Mouse (Mus musculus) heart, adult 18-20 months (tissue): Measurements from ENCODE around the gene Gtf3c2. TPM values are rescaled to one million over a fixed set of nuclear protein-coding genes. Genes with fewer than 3 reads are reported as not detected.
"Not testable (repeated sequence)": the region's sequence is repeated elsewhere in the genome, so short reads cannot be mapped to it uniquely, and the experiment has no call there.

ENCODE experiments used
- DNase-seq, 2 experiments: peaks; one replicate each; pipeline ENCODE4 v3.0.0; 2021 to 2022; ENCODE audit warnings: mixed read lengths in 1 of 2
- long read RNA-seq, 2 experiments: library from polyadenylated mRNA; stranded (forward); transcript quantifications; one replicate each; pipeline ENCODE4 v2.0.0; 2021
- total RNA-seq, 2 experiments: library from RNA; stranded (reverse); gene quantifications; 2 replicates each; pipeline ENCODE4 v1.2.3; 2021

Gene Gtf3c2
- total RNA-seq: 10 to 100 TPM; 19.7 to 28.5 TPM
- long read RNA-seq, experiment 1, full-length matches to known transcripts: 2 of 6 reads
- long read RNA-seq, experiment 1, partial matches to known transcripts: 2 of 6 reads
- long read RNA-seq, experiment 1, other reads (novel, unspliced or antisense): 2 of 6 reads
- long read RNA-seq, experiment 2, partial matches to known transcripts: 1 of 3 reads
- long read RNA-seq, experiment 2, other reads (novel, unspliced or antisense): 2 of 3 reads

DNA sequence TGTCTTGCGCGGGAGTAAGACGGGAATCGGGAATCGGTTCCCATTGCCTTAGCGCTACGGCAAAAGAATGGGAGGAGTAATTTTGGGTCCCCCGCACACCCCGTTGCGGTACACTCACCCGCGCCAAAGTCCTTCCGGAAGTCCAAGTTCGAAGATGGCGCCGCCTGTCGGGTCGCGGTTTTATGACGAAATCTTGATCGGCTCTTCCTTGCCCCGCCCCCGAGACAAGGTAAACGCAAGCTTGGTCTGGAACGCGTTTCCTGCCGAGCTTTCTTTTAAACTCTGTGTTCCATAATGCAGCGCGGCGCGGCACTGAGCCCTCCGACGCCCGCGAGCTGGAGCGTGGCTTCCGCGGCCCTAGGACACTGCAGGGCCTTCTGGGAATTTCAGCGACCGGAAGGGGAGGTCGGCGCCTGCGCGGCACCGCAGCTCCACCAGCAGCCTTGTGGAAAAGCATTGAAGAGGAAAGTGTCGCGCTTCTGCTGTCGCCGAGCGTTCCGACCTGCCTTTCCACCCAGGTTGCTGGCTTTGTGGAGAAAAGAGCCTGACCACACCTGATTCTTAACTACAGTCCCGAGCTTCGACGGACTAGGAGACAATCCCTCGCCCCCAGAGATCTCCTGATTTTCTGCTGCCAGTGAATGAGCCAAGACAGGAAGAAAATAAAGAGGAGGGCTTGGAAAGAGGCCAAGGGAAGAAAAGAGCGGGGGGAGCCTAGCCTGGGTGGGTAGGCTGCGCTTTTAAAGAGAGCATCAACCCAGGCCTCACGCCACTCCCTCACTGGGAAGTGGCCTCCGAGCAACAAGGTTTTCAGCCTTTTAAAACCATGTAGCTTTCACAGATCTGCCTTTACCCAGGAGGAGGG lies at the start of gene Gtf3c2, which contains the start of gene Gm29609:
TSS of gene Gtf3c2 (minus strand) at position 379 of the 865 bp plus-strand sequence.
TSS of gene Gm29609 (minus strand) at position 146 of the 865 bp plus-strand sequence.
- peak; percentile 96 to 98 for DNase-seq

DNA sequence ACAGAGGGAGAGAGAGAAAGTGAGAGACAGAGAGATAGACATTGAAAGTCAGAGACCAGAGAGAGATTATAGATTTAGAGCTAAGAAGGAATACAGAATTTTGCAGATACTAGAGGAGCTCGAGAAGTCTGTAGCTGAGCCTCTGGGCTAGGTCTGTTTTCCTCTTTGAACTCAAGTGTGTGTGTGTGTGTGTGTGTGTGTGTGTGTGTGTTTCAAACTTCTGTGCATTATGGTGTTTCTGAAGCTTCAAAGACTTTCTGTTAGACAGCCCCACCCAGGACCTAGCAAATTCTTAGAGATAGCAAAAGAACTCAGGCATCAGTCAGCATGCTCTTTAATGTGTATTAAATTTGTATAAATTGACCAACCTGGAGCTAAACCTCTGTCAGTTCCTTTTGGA lies 46.7 kb upstream of the Gtf3c2 start:
- DNase-seq: no peak

DNA sequence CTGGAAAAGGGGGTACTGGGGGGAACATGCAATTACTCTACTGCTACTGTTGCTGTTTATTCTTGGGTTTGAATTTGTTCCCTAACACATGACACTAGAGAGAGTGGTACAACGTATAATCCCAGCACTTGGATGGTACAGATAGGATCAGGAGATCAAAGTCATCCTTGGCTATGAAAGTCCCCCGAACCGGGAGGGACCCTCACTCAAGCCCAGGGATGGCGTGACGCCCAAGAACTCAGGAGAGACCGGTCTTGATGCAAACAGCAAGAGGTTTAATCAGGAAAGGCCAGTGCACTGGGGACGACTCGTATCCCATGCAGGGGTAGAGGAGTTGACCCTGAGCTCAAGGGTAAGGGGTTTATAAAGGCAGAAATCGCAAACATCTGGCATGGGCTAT lies 42.8 kb upstream of the Gtf3c2 start:
- DNase-seq: no peak

DNA sequence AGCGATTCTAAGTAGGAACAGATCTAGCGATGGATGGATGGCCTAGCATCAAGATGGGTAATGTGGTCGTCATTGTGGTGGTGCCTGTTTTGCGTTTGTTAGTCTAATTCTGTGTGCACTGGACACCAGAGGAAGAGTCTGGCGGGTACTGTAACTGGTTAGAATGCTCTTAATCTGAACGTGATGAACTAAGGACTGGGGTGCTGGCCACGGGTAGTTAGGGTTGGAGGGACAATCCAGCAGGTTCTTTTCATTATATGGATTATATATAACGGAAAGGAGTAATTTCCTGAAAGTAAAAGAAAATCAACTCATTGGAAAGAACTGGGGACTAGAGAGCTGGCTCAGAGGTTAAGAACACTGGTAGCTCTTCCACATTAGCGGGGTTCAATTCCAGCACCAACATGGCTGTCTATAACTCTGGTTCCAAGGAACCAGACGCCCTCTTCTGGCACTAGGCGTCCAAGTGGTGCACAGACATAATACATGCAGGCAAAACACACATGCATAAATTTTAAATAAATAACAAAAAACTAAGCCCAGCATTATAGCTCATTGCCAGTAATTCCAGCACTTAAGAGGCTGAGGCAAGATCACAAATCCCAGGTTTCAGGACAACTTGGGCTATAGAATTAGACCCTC lies 41.5 kb upstream of the Gtf3c2 start:
- peak in 1 of 2 experiments; percentile 20 for DNase-seq

DNA sequence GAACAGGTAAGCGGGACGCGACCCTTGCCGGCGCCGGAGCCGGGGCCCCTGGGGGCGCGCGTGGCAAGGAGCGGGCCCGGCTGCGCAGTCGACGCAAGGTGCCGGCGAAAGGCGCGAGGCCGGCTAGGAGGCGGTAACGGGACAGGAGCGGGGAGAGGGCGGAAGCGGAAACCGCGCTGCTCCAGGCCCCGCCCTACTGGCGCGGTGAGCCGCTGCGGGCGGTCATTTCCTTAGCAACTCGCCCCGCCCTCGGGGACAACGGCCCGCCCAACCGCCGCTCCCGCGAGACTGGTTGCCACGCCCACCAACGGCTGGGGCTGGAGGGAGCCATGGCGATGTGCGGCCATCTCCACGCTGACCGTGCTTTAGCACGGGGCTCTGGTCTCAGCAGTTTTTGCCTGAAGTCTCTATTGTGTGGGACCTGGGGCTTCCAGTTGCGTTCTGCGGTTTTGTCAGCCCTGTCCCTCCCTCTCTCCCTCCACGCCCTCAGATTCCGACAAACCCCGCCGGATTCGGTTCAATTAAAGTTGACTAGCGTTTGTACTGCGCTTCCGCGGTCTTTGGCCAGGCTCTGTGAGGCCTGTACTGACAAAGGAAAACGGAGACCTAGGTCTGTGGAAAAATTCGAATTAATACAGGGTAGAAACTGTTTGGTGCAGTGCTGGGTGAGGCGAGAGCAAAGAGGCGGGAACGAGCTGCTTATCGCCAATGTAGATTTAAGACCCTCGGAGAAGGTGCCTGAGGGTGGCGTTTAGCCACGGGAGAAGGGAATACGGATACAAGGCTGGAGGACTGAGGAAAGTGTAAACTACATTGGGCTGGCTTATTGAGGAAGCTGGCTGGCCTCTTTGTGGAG lies 40.7 kb upstream of the Gtf3c2 start, which contains the start of gene Ppm1g:
TSS of gene Ppm1g (minus strand) at position 240 of the 856 bp plus-strand sequence.
- DNase-seq: peak; percentile 98 to 99

DNA sequence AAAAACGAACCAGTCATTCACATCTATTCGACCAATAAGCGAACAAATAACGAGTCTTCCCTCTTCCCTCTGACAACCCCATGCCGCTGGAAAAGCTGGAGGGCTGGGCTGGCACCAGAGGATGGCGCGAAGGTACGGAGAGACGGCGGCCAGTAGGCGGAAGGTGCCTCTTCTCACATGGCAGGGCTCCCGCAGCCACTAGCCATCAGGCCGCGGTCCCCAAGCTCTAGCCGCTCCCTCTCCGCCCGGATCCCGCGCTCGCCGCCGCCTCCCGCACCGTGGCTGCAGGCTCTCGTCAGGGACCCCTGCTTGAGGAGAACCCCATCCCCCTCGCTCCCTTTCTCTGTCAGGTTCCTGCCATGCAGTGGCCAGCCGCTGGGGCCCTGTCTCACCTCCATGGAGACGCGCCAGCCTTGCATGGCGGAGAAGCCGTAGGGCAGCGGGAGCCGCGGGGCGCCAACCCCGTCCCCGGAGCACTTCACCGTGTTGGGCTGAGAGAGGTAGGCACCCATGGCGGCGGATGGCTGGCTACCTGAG lies 40.0 kb upstream of the Gtf3c2 start:
- peak; percentile 51 to 64 for DNase-seq

DNA sequence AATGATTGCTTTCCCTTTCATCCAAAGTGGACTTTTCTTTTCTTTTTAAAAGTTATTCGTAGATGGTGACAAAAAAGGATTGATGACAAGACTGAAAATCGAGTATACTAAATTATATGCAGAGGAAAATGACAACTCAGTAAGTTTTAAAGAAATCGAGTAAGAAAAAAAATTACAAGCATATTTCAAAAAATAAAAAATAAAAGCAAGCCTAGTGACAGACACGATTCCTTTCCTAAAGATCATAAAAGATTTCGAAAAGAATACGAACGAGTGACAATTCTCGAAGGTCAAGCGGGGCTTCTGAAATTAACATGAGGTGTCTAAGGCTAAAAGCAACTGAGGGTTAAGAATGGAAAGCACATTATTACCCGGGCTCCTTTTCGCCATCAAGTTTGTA lies 39.5 kb upstream of the Gtf3c2 start:
- DNase-seq: no peak

DNA sequence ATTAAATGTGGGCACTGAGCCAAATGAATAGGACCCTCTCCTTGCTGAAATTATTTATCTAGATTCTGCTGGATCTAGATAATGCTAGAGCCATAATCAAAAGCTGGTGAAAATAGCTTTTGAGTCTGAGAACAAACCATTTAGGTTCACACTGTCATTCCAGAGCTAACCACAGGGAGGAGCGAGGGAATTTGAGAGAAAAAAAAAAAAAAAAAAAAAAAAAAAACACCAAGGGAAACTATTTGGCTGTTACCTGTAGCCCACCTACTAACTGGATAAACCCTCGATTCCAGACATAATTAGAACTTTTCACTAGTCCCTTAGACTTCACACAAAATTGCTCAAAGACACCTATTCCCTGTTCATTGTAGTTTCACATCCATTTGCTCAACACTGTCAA lies 39.1 kb upstream of the Gtf3c2 start:
- DNase-seq: no peak

DNA sequence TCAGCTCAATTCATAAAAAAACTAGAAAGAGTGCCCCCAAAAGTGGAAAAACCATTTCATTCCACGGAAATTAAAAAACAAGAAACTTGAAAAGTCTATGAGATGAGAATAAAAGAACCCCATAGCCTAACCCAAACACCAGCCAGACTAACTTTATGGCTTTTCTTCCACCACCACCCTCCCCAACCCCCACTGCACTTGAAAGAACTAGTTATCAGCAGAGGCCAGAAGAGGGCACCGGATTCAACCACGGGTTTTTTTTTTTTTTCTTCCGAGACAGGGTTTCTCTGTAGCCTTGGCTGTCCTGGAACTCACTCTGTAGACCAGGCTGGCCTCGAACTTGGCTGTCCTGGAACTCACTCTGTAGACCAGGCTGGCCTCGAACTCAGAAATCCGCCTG lies 38.4 kb upstream of the Gtf3c2 start:
- no peak for DNase-seq

DNA sequence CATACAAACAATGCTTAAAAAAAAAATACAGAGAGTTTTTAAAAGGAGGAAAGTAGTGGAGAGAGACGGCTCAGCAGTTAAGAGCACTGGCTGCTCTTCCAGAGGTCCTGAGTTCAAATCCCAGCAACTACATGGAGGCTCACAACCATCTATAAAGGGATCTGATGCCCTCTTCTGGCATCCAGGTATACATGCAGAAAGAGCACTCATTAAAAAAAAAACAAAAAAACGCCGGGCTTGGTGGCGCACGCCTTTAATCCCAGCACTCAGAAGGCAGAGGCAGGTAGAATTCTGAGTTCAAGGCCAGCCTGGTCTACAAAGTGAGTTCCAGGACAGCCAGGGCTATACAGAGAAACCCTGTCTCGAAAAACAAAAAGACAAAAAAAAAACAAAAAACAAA lies 36.6 kb upstream of the Gtf3c2 start:
- not testable (repeated sequence) for DNase-seq

DNA sequence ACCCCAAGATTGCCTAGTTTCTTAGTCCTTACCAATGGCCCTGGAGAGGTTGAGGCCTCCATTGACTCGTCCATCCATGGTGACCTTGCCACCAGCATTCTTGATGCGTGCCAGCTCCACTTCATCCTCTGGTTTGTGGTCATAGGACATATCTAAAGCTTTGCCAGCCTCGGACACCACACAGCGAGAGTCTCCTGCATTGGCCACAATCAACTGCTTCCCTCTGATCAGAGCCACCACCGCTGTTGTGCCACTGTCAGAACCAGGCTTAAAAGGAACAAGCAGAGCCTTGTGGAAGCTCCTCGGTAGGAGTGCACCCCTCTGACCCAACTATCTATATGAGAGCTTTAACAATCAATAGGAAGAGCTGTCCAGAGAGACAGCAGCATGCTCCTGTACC lies 24.5 kb upstream of the Gtf3c2 start:
- DNase-seq: no peak

DNA sequence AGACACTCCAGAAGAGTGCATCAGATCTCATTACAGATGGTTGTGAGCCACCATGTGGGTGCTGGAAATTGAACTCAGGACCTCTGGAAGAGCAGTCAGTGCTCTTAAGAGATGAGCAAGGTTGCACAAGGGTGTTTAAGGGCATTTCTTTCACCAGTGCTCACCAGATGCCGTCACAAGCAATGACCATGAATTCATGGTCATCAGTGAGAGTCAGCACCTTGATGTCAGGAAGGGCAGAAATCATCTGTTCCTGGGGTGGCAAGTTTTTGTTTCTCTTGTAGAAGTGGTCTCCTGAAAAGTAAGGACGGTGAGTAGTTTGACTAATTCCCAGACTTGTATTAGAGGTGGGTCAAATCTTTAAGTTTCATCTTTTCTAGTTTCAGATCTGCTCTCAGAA lies 23.9 kb upstream of the Gtf3c2 start:
- DNase-seq: no peak

DNA sequence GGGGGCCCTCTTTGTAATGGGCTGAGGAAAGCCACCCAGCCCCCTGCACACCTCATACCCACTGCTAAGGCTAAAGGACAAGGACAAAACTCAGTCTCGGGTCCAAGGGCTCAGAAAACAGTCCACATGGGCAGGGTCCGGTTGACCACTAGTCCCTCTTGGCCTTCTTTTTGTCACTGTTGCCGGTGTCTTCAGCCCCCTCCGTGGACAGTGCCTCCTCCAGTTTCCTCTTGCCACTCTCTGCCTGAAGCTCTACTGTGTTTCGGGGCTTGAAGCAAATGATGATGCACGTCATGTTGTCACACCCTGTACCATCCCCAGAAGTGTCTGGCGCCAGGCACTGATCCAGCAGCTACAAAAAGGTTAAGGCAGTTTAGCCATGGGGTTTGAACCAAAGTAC lies 23.0 kb upstream of the Gtf3c2 start:
- DNase-seq: no peak

DNA sequence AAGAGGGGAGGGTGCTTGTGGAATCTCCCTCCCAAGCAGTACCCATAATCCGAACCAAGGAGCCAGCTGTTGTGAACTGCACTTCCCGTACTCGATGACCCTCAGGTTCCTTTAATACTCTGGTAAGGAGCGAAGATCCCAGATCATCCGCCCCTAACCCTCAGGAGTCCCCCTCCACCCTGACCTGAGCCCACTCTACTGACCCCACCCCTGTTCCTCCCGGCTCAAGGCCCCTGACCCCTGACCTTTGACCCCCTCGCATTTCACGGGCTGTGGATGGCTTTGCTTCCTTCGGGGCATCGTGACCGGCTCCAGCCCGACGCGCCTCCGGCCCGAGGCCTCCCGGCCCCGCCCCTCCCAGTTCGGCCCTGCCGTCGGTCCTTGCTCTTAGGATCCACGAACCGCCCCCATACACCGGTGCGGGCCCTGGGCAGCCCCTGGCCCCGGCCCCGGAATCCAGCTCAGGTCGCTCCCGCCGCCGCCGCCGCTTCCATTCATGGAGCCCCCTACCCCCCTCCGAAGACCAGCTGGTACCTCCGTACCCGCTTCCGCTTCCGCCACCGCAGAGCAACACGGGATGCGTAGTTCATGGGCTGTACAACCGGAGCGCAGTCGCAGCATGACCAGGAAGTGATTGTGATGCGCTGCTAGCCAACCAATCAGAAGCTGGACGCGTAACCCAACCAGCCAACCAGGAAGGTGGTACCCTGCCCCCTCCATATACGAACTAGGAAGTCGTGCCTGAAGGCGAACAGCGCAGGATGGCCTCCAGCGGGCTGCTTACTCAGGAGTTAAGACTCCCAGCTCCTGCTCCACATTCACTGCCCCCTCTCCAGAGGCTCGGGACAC lies 22.0 kb upstream of the Gtf3c2 start, which contains the start of gene Zfp513:
TSS of gene Zfp513 (minus strand) at position 562 of the 849 bp plus-strand sequence.
- peak; percentile 95 to 99 for DNase-seq

DNA sequence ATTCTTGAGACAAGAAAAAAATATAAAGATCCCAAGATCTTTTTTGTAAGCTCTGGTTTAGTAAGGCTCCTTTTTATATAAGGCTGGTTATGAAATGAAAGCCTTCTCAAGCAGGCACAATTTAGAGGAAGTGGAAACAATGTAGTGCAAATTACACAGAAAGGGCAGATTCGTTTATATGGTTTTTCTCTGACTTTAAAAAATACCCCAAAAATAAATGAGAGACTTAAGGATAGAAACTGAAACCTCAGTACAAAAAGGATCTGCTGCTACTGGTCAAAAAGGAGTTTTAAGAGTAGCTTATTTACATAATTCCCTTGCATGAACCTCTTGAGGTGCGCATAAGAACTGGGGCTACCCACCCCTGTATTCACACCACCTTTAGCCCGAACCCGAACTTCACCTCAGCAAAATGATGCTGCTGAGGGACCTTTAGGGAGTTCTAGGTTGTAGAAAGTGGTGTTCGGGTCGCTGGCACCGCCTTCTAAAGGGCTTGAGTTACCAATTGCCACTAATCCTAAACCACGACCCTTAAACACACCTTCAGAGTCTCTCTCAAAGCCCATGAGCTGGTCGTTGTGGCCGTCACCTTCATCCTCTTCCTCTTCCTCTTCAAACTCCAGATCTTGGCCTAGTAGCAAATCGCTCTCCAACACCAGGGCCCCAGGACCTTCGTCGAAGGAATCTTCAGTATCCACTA lies 21.2 kb upstream of the Gtf3c2 start:
- no peak for DNase-seq

DNA sequence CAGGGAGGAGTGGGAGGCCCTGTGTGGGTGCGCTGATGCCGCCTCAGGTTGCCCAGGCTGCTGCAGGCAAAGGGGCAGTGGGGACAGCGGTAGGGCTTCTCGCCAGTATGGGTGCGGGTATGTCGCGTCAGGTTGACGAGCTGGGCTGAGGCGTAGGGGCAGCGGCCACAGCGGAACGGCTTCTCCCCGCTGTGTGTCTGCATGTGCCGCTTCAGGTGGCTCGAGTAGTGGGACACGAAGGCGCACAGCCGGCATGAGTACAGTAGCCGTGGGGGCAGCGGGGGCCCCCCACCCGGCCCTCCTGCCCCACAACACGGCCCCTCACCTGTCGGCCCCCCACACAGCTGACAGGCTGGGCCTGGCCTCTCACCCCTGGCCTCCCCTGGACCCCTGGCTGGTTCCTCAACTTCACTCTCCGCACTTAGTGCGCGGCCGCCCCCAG lies 20.4 kb upstream of the Gtf3c2 start:
- no peak for DNase-seq

DNA sequence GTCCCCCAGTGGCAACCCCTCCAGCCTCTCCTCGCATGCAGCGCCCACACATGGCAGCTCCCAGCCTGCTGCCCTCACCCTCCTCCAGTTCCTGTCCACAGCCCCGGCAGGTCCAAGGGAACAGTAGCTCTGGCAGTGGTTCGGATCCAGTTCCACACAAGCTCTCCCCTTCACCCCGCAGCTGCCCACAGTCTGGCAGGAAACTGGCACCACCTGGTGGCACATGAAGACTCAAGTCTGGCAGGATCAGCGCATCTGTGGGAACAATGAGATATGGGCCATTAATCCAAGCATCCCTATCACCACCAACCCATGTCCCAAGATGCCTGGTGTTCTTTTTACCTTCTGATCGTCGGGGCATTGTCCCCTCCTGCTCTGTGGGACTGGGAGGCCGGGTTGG lies 19.9 kb upstream of the Gtf3c2 start:
- no peak for DNase-seq

DNA sequence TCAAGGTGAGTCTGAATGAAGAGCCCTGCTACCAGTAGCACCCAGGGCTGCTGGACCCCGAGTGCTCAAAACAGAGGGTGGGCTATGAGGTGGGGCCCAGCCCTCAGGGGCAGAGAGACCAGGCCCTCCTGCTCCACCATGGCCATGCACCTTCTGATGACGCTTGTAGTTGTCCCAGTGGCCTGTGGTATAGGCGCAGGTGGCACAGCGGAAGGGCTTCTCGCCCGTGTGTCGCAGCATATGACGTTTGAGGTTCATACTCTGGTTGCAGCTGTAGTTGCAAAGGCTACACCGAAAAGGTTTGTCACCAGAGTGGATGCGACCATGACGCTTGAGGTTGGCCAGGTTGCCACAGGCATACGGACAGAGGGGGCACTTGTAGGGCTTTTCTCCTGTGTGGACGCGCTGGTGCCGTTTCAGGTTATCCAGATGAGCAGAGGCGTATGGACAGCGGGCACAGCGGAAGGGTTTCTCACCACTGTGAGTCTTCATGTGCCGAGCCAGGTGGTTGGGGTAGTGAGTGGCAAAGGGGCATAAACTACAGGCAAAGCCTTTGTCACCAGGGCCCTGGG lies 19.5 kb upstream of the Gtf3c2 start:
- no peak for DNase-seq

DNA sequence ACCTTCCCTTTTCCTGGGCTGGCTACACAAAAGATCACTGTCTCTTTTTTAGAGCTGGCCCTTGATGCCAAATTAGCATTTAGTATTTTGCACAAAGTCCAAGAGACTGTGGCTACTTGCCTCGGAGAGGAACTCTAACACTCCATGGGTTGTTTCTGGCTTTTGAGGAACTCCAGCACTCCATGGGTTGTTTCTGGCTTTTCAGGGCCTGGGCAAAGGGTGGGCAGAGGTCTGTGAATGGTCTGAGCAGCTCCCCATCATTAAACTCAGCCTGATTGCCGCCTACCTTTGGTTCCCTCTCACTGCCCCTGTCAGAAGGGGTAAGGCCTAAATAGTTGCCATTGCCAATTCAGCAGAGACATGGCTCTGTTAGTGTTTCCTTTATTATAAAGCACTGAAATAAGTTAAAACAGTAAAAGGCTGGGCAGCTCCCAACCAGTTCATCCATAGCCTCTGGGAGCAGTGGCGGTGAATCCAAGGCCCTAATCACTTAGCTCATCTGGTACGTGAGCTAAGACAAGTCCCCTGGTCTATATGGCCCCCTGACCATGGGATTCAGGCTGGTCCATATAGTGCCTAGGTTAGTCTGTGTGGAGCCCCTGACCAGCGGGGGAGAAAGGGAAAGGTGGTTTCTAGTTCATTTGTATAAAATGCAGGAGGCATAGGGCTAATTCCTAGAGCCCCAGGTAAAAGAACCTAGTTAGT lies 18.8 kb upstream of the Gtf3c2 start:
- no peak for DNase-seq
